Mouse (Mus musculus): ENCODE measurements at regions not wholly inside any gene's neighbourhood (a gene's known extent, or its start where the extent isn't known, plus 50 kb on each side); places are given as distances from the start of the nearest gene placed in this dataset.

- DNase-seq (ENCODE audit: low spot score in 2 of 2): no peak
Measured at GRCm38 (mm10) chr1:126917872-126918271, 87.3 kb upstream of the Nckap5 start.

- DNase-seq (ENCODE audit: low spot score in 2 of 2): no peak
Measured at GRCm38 (mm10) chr1:126916369-126916768, 85.8 kb upstream of the Nckap5 start.

- no peak for DNase-seq (ENCODE audit: low spot score in 2 of 2)
Measured at GRCm38 (mm10) chr1:126911277-126912060, 80.9 kb upstream of the Nckap5 start.

- no peak for DNase-seq (ENCODE audit: low spot score in 2 of 2)
Measured at GRCm38 (mm10) chr1:126907417-126907816, 76.8 kb upstream of the Nckap5 start.

- DNase-seq (ENCODE audit: low spot score in 2 of 2): no peak
Measured at GRCm38 (mm10) chr1:126898484-126898883, 67.9 kb upstream of the Nckap5 start.

GRCm38 (mm10) chr1:126896895-126897294 lies 66.3 kb upstream of the Nckap5 start:
- DNase-seq (ENCODE audit: low spot score in 2 of 2): no peak

- no peak for DNase-seq (ENCODE audit: low spot score in 2 of 2)
Measured at GRCm38 (mm10) chr1:126880801-126881200, 50.2 kb upstream of the Nckap5 start.

All from natural killer cell, adult 2 months (primary cell).